Mouse (Mus musculus): ENCODE data around the gene Ppm1m. TPM values are rescaled to one million over a fixed set of nuclear protein-coding genes. Genes with fewer than 3 reads are reported as not detected.
"Not testable (repeated sequence)": the region's sequence is repeated elsewhere in the genome, so short reads cannot be mapped to it uniquely, and the experiment has no call there.

The Ppm1m gene
- polyA plus RNA-seq, 1 experiment from 2014 or later, result 12.1 TPM

DNA sequence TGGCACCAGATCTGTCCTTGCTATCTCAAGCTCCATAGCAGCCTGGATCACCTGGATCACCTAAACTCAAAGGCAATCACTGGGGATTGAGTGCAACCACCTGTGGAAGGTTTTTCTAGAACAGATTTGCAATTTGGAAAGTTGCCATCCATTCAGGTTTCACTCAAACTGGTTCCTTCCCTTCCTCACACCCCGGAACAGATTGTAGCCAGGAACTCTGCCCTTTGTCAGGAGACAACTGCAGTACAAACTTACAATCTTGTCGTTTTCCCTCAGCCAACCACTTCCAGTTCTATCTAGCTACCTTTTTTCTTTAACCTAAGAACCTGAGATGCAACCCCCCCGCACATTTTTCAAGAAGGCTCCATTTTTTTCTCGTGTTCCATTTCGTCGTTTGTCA, 29.6 kb downstream of the Ppm1m start:
- peak overlapping the region; percentile 92 for H3K4me2 ChIP-seq
- no peaks in the 10 kb centered on the region for H3K9me3 ChIP-seq (replicated peaks)
- H3K36me3 ChIP-seq, result peaks cover 6% of the 10 kb centered on the region; the same call in 1 of the 2 replicates
- DNase-seq (no peak), ATAC-seq (ENCODE audit: low read depth) (no peak)
- 43% methylated on average over 6 of the region's 6 CpGs for WGBS (ENCODE audit: insufficient replicate concordance)
- H3K9ac ChIP-seq, result peak overlapping the region; percentile 88; the same call in 1 of the 2 replicates
- peaks cover 38% of the 10 kb centered on the region for H3K4me1 ChIP-seq (replicated peaks)
- no peak overlapping the region for H3K4me3 ChIP-seq (replicated peaks)
- H3K27ac ChIP-seq, result no peak overlapping the region
- H3K27me3 ChIP-seq, result no peaks in the 10 kb centered on the region

DNA sequence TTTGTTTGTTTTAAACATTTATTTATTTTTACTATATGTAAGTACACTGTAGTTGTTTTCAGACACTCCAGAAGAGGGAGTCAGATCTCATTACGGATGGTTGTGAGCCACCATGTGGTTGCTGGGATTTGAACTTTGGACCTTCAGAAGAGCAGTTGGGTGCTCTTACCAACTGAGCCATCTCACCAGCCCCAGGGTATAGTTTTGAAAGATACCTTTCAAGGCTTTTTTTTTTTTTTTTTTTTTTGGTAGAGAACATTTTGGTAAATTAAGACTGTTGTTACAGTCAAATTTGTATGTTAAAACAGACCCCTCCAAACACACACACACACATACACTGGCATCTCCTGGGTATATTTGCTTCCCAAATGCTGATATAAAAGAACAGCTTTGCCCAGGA, 30.5 kb downstream of the Ppm1m start:
- not testable (repeated sequence) for H3K36me3 ChIP-seq; H3K27me3 ChIP-seq; H3K4me3 ChIP-seq (replicated peaks); H3K4me2 ChIP-seq; DNase-seq; H3K27ac ChIP-seq; ATAC-seq (ENCODE audit: low read depth); H3K9me3 ChIP-seq (replicated peaks); H3K9ac ChIP-seq
- 54% methylated on average over 1 of the region's 1 CpGs for WGBS (ENCODE audit: insufficient replicate concordance)
- peaks cover 30% of the 10 kb centered on the region for H3K4me1 ChIP-seq (replicated peaks)

DNA sequence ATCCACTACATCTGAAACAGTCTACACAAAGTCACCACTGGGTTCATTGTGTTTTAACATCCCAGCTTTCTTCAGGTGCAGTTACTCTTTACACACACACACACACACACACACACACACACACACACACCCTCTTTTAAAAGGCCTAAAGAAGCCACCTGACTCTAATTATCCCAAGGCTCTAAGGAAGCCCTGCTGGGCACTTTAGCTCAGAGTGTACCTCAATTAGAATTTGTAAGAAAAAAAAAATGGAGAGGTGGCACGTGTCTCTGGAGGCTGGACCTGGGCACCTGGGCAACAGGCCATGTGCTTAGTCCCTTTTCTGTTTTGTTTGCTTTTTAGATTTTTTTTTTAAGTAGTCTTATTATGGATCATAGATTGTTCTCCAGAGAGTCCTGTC, 31.8 kb downstream of the Ppm1m start:
- DNase-seq (no peak), ATAC-seq (ENCODE audit: low read depth) (no peak)
- Histone ChIP-seq H3K27me3 (no peaks in the 10 kb centered on the region; the same call in 1 of the 2 replicates), H3K27ac (no peak overlapping the region), H3K36me3 (no peaks in the 10 kb centered on the region), H3K9me3 (replicated peaks) (no peaks in the 10 kb centered on the region), H3K4me2 (no peak overlapping the region), H3K9ac (no peak overlapping the region), H3K4me3 (replicated peaks) (no peak overlapping the region), H3K4me1 (replicated peaks) (peaks cover 17% of the 10 kb centered on the region)
- 73% methylated on average over 1 of the region's 1 CpGs for WGBS (ENCODE audit: insufficient replicate concordance)

DNA sequence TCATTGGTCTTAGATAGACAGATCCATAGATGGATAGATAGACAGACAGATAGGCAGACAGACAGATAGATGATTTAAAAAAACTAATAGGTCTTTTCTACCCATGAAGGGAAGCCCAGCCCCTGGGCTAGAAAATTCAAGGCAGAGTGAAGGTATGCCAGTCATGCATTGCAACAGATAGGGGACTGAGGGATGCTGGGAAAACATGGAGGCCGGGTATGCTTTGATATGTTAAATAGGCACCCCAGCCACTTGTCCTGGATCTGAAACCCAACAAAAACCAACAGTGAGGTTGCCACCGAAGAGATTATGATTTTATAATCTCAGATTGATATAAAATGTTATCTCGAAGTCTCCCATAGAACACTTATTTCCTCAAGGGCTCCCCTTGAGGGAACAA, 32.3 kb downstream of the Ppm1m start:
- Histone ChIP-seq H3K9me3 (replicated peaks) (no peaks in the 10 kb centered on the region), H3K27ac (no peak overlapping the region), H3K4me3 (replicated peaks) (no peak overlapping the region), H3K36me3 (no peaks in the 10 kb centered on the region), H3K4me2 (no peak overlapping the region), H3K27me3 (no peaks in the 10 kb centered on the region; the same call in 1 of the 2 replicates), H3K9ac (no peak overlapping the region), H3K4me1 (replicated peaks) (peaks cover 13% of the 10 kb centered on the region)
- DNase-seq (no peak), ATAC-seq (ENCODE audit: low read depth) (no peak)
- 69% methylated on average over 3 of the region's 3 CpGs for WGBS (ENCODE audit: insufficient replicate concordance)

- no peaks in the 10 kb centered on the region for H3K9me3 ChIP-seq (replicated peaks)
- H3K27ac ChIP-seq, result no peak overlapping the region
- DNase-seq, result no peak
- peaks cover 1% of the 10 kb centered on the region; the same call in 1 of the 2 replicates for H3K27me3 ChIP-seq
- H3K36me3 ChIP-seq, result no peaks in the 10 kb centered on the region
- 20% methylated on average over 2 of the region's 2 CpGs for WGBS (ENCODE audit: insufficient replicate concordance)
- no peak for ATAC-seq (ENCODE audit: low read depth)
- peaks cover 10% of the 10 kb centered on the region for H3K4me1 ChIP-seq (replicated peaks)
- H3K4me2 ChIP-seq, result no peak overlapping the region
- no peak overlapping the region for H3K4me3 ChIP-seq (replicated peaks)
- H3K9ac ChIP-seq, result no peak overlapping the region
Observed at GRCm38 (mm10) chr9:106166709-106167108, 32.8 kb downstream of the Ppm1m start.

DNA sequence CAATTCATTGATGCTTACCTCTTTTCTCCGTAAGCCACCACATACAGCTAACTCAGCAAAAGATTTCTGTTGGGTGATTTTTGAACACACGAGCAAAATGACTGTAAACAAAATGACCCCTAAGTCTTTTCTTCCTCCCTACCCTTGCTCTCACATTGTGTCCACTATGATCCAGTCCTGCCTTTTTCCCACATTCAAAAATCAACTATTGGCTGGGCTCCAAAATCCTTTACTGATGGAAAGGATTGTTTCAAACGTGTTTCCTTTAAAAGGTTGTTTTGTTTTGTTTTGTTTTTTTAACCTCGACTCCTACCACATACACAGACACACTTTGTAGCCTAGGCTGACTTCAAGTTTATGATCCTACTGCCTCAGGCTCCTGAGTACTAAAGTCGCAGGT, 39.1 kb downstream of the Ppm1m start:
- Histone ChIP-seq H3K4me3 (replicated peaks) (peak overlapping the region; percentile 65), H3K4me1 (replicated peaks) (peaks cover 22% of the 10 kb centered on the region), H3K27me3 (peaks cover 4% of the 10 kb centered on the region; the same call in 1 of the 2 replicates), H3K27ac (no peak overlapping the region), H3K9me3 (replicated peaks) (no peaks in the 10 kb centered on the region), H3K4me2 (peak overlapping the region; percentile 72), H3K36me3 (peaks cover 7% of the 10 kb centered on the region; the same call in 1 of the 2 replicates), H3K9ac (peak overlapping the region; percentile 68; the same call in 1 of the 2 replicates)
- ATAC-seq (ENCODE audit: low read depth) (no peak), DNase-seq (no peak)
- WGBS (ENCODE audit: insufficient replicate concordance), result 44% methylated on average over 5 of the region's 5 CpGs

- H3K4me2 ChIP-seq, result peak overlapping the region; percentile 72
- peak overlapping the region; percentile 65 for H3K4me3 ChIP-seq (replicated peaks)
- no peaks in the 10 kb centered on the region for H3K9me3 ChIP-seq (replicated peaks)
- 2% methylated on average over 24 of the region's 24 CpGs for WGBS (ENCODE audit: insufficient replicate concordance)
- H3K27me3 ChIP-seq, result peaks cover 4% of the 10 kb centered on the region; the same call in 1 of the 2 replicates
- DNase-seq (peak; percentile 74), ATAC-seq (ENCODE audit: low read depth) (peak; percentile 74)
- H3K9ac ChIP-seq, result peak overlapping the region; percentile 68
- peak overlapping the region; percentile 71 for H3K27ac ChIP-seq
- H3K4me1 ChIP-seq (replicated peaks), result peaks cover 22% of the 10 kb centered on the region
- H3K36me3 ChIP-seq, result peaks cover 8% of the 10 kb centered on the region
Observed at GRCm38 (mm10) chr9:106159784-106160301, 39.7 kb downstream of the Ppm1m start.

DNA sequence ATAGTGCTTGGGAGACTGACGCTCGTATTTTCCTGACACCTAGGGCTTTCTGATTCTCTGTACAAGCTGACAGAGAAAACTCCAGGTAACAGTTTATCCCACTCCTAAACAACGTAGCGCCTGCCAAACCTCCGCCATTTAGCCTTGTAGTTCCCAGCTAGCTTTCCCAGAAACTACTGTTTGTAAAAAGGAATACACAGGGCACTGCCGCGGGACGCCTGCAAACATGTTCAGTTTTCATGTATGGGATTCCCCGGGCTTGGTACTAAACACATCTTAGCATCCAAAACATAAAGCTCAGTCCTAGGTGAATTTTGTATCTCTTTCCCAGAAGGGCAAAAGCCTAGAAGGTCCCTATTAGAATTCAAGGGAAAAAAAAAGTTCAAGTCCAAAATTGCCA, 40.3 kb downstream of the Ppm1m start:
- H3K4me1 ChIP-seq (replicated peaks), result peaks cover 22% of the 10 kb centered on the region
- peaks cover 4% of the 10 kb centered on the region; the same call in 1 of the 2 replicates for H3K27me3 ChIP-seq
- H3K36me3 ChIP-seq, result peaks cover 12% of the 10 kb centered on the region
- H3K27ac ChIP-seq, result 0 out of 2 replicates have a peak overlapping the region, but pooled peaks have one; percentile 75
- H3K9me3 ChIP-seq (replicated peaks), result no peaks in the 10 kb centered on the region
- peak overlapping the region; percentile 72 for H3K4me2 ChIP-seq
- ATAC-seq (ENCODE audit: low read depth), result no peak
- peak overlapping the region; percentile 65 for H3K4me3 ChIP-seq (replicated peaks)
- H3K9ac ChIP-seq, result no peak overlapping the region
- DNase-seq, result no peak
- 81% methylated on average over 9 of the region's 9 CpGs for WGBS (ENCODE audit: insufficient replicate concordance)

GRCm38 (mm10) chr9:106158037-106158491, 41.5 kb downstream of the Ppm1m start, which contains the start of gene Glyctk:
Glyctk (minus strand) TSS chr9:106158138.
- peak within 1 kb of the TSS; percentile 75 for H3K27ac ChIP-seq

DNA sequence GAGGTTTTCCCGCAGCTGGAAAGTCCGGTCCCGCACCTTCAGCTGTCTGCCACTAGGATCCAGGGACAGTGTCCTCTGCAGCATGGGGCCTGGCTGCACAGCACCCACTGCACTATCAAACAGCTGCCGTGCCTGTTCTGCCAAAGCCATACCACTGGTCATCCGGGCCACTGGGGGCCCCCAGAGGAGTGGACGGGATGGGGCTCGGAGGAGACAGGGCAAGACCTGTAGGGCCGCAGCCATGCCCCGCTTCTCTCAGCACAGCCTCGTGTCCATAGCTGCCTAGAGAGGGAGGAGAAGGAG, 42.0 kb downstream of the Ppm1m start:
- peak overlapping the region; percentile 46 for H3K4me3 ChIP-seq (replicated peaks)

More at GRCm38 (mm10) chr9:106158037-106158491, 41.5 kb downstream of the Ppm1m start, which contains the start of gene Glyctk:
- 0 out of 2 replicates have a peak, but pooled peaks cover 4% of the 10 kb centered on the region for H3K27me3 ChIP-seq
- peak within 1 kb of the TSS; percentile 46 for H3K4me3 ChIP-seq (replicated peaks)
- peak within 1 kb of the TSS; percentile 56 for H3K9ac ChIP-seq
- no peaks in the 10 kb centered on the region for H3K9me3 ChIP-seq (replicated peaks)
- DNase-seq (no peak), ATAC-seq (ENCODE audit: low read depth) (peak; percentile 54)
- peaks cover 12% of the 10 kb centered on the region for H3K36me3 ChIP-seq
- H3K4me2 ChIP-seq, result peak within 1 kb of the TSS; percentile 51
- WGBS (ENCODE audit: insufficient replicate concordance), result 62% methylated on average over 6 of the region's 6 CpGs
- H3K4me1 ChIP-seq (replicated peaks), result peaks cover 22% of the 10 kb centered on the region

DNA sequence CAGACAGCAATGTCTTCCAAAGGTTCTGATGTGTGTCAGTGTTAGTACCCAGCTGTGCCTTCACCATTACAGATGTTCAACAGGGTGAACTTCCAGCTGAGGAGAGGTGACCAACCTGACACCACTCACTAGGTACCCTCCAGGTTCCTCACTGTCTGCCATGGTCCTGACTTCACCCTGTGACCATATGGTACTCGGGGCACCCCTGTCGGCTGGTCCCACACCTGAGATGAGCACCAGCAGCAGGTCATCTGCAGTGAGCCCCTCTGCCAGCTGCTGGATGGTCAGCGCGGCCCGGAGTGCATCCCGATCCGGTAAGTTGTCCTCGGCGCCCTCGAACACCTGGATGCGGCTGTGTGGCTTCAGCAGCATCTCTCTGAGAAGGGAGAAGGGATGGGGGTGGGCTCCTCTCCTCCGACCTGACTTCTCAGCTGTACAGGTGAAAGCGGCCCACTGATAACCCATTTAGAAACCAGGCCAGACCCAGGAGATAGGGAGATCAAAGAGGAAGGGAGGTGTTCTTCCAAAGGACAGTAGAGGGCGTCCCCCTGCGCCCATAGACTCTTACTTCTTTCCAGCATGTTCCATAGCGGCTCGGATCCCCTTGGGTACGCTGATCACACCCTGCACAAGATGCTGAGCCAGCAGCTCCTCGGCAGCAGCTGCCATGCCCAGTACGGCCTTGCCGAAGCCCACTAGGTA, 42.5 kb downstream of the Ppm1m start:
- Histone ChIP-seq H3K27me3 (0 out of 2 replicates have a peak, but pooled peaks cover 4% of the 10 kb centered on the region), H3K4me2 (peak overlapping the region; percentile 51), H3K4me3 (replicated peaks) (peak overlapping the region; percentile 46), H3K27ac (peak overlapping the region; percentile 75; the same call in 1 of the 2 replicates), H3K9me3 (replicated peaks) (no peaks in the 10 kb centered on the region), H3K9ac (peak overlapping the region; percentile 56), H3K36me3 (peaks cover 12% of the 10 kb centered on the region), H3K4me1 (replicated peaks) (peaks cover 22% of the 10 kb centered on the region)
- ATAC-seq (ENCODE audit: low read depth) (no peak), DNase-seq (no peak)
- 72% methylated on average over 21 of the region's 21 CpGs for WGBS (ENCODE audit: insufficient replicate concordance)

More for the DNA sequence above, 42.0 kb downstream of the Ppm1m start:
- Histone ChIP-seq H3K4me1 (replicated peaks) (peaks cover 22% of the 10 kb centered on the region), H3K36me3 (peaks cover 12% of the 10 kb centered on the region), H3K27me3 (0 out of 2 replicates have a peak, but pooled peaks cover 4% of the 10 kb centered on the region), H3K9me3 (replicated peaks) (no peaks in the 10 kb centered on the region), H3K4me2 (peak overlapping the region; percentile 51), H3K27ac (peak overlapping the region; percentile 75), H3K9ac (peak overlapping the region; percentile 56)
- 75% methylated on average over 10 of the region's 10 CpGs for WGBS (ENCODE audit: insufficient replicate concordance)
- 0 out of 2 replicates have a peak, but pooled peaks have one; percentile 3 for ATAC-seq (ENCODE audit: low read depth)
- no peak for DNase-seq
